Mouse (Mus musculus): ENCODE data around the gene Irs1. TPM values are rescaled to one million over a fixed set of nuclear protein-coding genes. Genes with fewer than 3 reads are reported as not detected.

Irs1 gene
- polyA plus RNA-seq, 1 experiment, result 3.9 TPM

- Histone ChIP-seq H3K36me3 (ENCODE audit: control insufficient read depth, insufficient read depth) (no peaks in the 10 kb centered on the region), H3K4me3 (no peak overlapping the region), H3K4me2 (ENCODE audit: low read depth) (no peak overlapping the region), H3K79me2 (ENCODE audit: control insufficient read depth, insufficient read depth) (no peaks in the 10 kb centered on the region), H3ac (ENCODE audit: control insufficient read depth, insufficient read length) (no peak overlapping the region), H3K27me3 (ENCODE audit: control insufficient read depth, insufficient read depth, insufficient read length) (no peaks in the 10 kb centered on the region)
- TF ChIP-seq TCF12 (IDR thresholded peaks at IDR 0.05; ENCODE audit: insufficient read depth, poor library complexity, severe bottlenecking), result no peak
- TF ChIP-seq TCF3 (IDR thresholded peaks at IDR 0.05; ENCODE audit: insufficient read length, low read depth), result no peak
- TF ChIP-seq USF1 (IDR thresholded peaks at IDR 0.05; ENCODE audit: low read depth), result no peak
- TF ChIP-seq POLR2A (IDR thresholded peaks at IDR 0.05; ENCODE audit: insufficient read length, low read depth), result no peak
- TF ChIP-seq MAX (IDR thresholded peaks at IDR 0.05; ENCODE audit: low read depth), result no peak
- no peak for TF ChIP-seq E2F4 (IDR thresholded peaks at IDR 0.05; ENCODE audit: insufficient read depth)
- TF ChIP-seq REST (IDR thresholded peaks at IDR 0.05; ENCODE audit: insufficient read depth, insufficient read length), result no peak
- TF ChIP-seq SRF (IDR thresholded peaks at IDR 0.05; ENCODE audit: control insufficient read depth, insufficient read length, low read depth), result no peak
- TF ChIP-seq MYOD1 (IDR thresholded peaks at IDR 0.05; ENCODE audit: control insufficient read depth in 1 of 3, insufficient read length in 2 of 3, low read depth in 2 of 3), result no peak
- no peak for TF ChIP-seq CEBPB (IDR thresholded peaks at IDR 0.05; ENCODE audit: insufficient read depth, poor library complexity, severe bottlenecking)
- TF ChIP-seq POLR2AphosphoS2 (IDR thresholded peaks at IDR 0.05; ENCODE audit: insufficient read length, low read depth), result no peak
- TF ChIP-seq MYOG (IDR thresholded peaks at IDR 0.05; ENCODE audit: control insufficient read depth in 1 of 3, insufficient read depth in 1 of 3, insufficient read length in 2 of 3, low read depth in 2 of 3), result no peak
Observed at GRCm38 (mm10) chr1:82223042-82223795, 68.0 kb downstream of the Irs1 start.

GRCm38 (mm10) chr1:82221462-82221861 is 69.8 kb downstream of the Irs1 start:
- Histone ChIP-seq H3K36me3 (ENCODE audit: control insufficient read depth, insufficient read depth) (no peaks in the 10 kb centered on the region), H3K79me2 (ENCODE audit: control insufficient read depth, insufficient read depth) (no peaks in the 10 kb centered on the region), H3K27me3 (ENCODE audit: control insufficient read depth, insufficient read depth, insufficient read length) (no peaks in the 10 kb centered on the region), H3ac (ENCODE audit: control insufficient read depth, insufficient read length) (no peak overlapping the region), H3K4me2 (ENCODE audit: low read depth) (no peak overlapping the region), H3K4me3 (no peak overlapping the region)
- TF ChIP-seq TCF3 (IDR thresholded peaks at IDR 0.05; ENCODE audit: insufficient read length, low read depth) (no peak), USF1 (IDR thresholded peaks at IDR 0.05; ENCODE audit: low read depth) (no peak), SRF (IDR thresholded peaks at IDR 0.05; ENCODE audit: control insufficient read depth, insufficient read length, low read depth) (no peak), MAX (IDR thresholded peaks at IDR 0.05; ENCODE audit: low read depth) (no peak), REST (IDR thresholded peaks at IDR 0.05; ENCODE audit: insufficient read depth, insufficient read length) (no peak), POLR2A (IDR thresholded peaks at IDR 0.05; ENCODE audit: insufficient read length, low read depth) (no peak), E2F4 (IDR thresholded peaks at IDR 0.05; ENCODE audit: insufficient read depth) (no peak), MYOD1 (IDR thresholded peaks at IDR 0.05; ENCODE audit: control insufficient read depth in 1 of 3, insufficient read length in 2 of 3, low read depth in 2 of 3) (no peak), TCF12 (IDR thresholded peaks at IDR 0.05; ENCODE audit: insufficient read depth, poor library complexity, severe bottlenecking) (no peak), POLR2AphosphoS2 (IDR thresholded peaks at IDR 0.05; ENCODE audit: insufficient read length, low read depth) (no peak), CEBPB (IDR thresholded peaks at IDR 0.05; ENCODE audit: insufficient read depth, poor library complexity, severe bottlenecking) (no peak), MYOG (IDR thresholded peaks at IDR 0.05; ENCODE audit: control insufficient read depth in 1 of 3, insufficient read depth in 1 of 3, insufficient read length in 2 of 3, low read depth in 2 of 3) (no peak)

- no peaks in the 10 kb centered on the region for H3K79me2 ChIP-seq (ENCODE audit: control insufficient read depth, insufficient read depth)
- no peak for TF ChIP-seq TCF3 (IDR thresholded peaks at IDR 0.05; ENCODE audit: insufficient read length, low read depth)
- TF ChIP-seq POLR2AphosphoS2 (IDR thresholded peaks at IDR 0.05; ENCODE audit: insufficient read length, low read depth), result no peak
- TF ChIP-seq MYOG (IDR thresholded peaks at IDR 0.05; ENCODE audit: control insufficient read depth in 1 of 3, insufficient read depth in 1 of 3, insufficient read length in 2 of 3, low read depth in 2 of 3), result no peak
- no peak for TF ChIP-seq SRF (IDR thresholded peaks at IDR 0.05; ENCODE audit: control insufficient read depth, insufficient read length, low read depth)
- no peak for TF ChIP-seq USF1 (IDR thresholded peaks at IDR 0.05; ENCODE audit: low read depth)
- TF ChIP-seq TCF12 (IDR thresholded peaks at IDR 0.05; ENCODE audit: insufficient read depth, poor library complexity, severe bottlenecking), result no peak
- no peak for TF ChIP-seq MAX (IDR thresholded peaks at IDR 0.05; ENCODE audit: low read depth)
- no peak for TF ChIP-seq POLR2A (IDR thresholded peaks at IDR 0.05; ENCODE audit: insufficient read length, low read depth)
- no peak for TF ChIP-seq REST (IDR thresholded peaks at IDR 0.05; ENCODE audit: insufficient read depth, insufficient read length)
- no peak for TF ChIP-seq CEBPB (IDR thresholded peaks at IDR 0.05; ENCODE audit: insufficient read depth, poor library complexity, severe bottlenecking)
- TF ChIP-seq MYOD1 (IDR thresholded peaks at IDR 0.05; ENCODE audit: control insufficient read depth in 1 of 3, insufficient read length in 2 of 3, low read depth in 2 of 3), result no peak
- no peak for TF ChIP-seq E2F4 (IDR thresholded peaks at IDR 0.05; ENCODE audit: insufficient read depth)
- H3K27me3 ChIP-seq (ENCODE audit: control insufficient read depth, insufficient read depth, insufficient read length), result no peaks in the 10 kb centered on the region
- H3ac ChIP-seq (ENCODE audit: control insufficient read depth, insufficient read length), result no peak overlapping the region
- H3K36me3 ChIP-seq (ENCODE audit: control insufficient read depth, insufficient read depth), result no peaks in the 10 kb centered on the region
- H3K4me2 ChIP-seq (ENCODE audit: low read depth), result no peak overlapping the region
- H3K4me3 ChIP-seq, result no peak overlapping the region
Observed at GRCm38 (mm10) chr1:82220673-82221396, 70.4 kb downstream of the Irs1 start.

DNA sequence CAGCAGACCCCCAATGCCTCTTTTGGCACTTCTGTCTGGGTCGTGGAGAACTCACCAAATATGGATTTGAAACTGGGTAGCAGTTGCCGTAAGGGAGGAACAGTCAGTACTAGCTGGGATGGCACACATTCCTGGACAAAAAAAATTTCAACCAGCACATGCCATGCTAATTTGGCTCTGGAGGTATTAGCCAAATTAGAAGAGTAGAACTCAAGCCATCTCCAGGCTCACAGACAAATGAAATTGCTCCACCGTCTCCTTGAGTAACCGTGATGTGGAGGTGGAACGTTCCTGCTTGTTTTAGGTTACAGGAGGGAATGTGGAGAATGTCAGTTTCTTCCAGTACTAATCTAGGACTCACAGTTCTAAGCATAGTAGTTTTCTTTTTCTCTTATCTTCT is 83.7 kb downstream of the Irs1 start:
- TF ChIP-seq MYOG (IDR thresholded peaks at IDR 0.05; ENCODE audit: control insufficient read depth in 1 of 3, insufficient read depth in 1 of 3, insufficient read length in 2 of 3, low read depth in 2 of 3) (no peak), TCF12 (IDR thresholded peaks at IDR 0.05; ENCODE audit: insufficient read depth, poor library complexity, severe bottlenecking) (no peak), MYOD1 (IDR thresholded peaks at IDR 0.05; ENCODE audit: control insufficient read depth in 1 of 3, insufficient read length in 2 of 3, low read depth in 2 of 3) (no peak), USF1 (IDR thresholded peaks at IDR 0.05; ENCODE audit: low read depth) (no peak), REST (IDR thresholded peaks at IDR 0.05; ENCODE audit: insufficient read depth, insufficient read length) (no peak), MAX (IDR thresholded peaks at IDR 0.05; ENCODE audit: low read depth) (no peak), E2F4 (IDR thresholded peaks at IDR 0.05; ENCODE audit: insufficient read depth) (no peak), POLR2A (IDR thresholded peaks at IDR 0.05; ENCODE audit: insufficient read length, low read depth) (no peak), TCF3 (IDR thresholded peaks at IDR 0.05; ENCODE audit: insufficient read length, low read depth) (no peak), POLR2AphosphoS2 (IDR thresholded peaks at IDR 0.05; ENCODE audit: insufficient read length, low read depth) (no peak), SRF (IDR thresholded peaks at IDR 0.05; ENCODE audit: control insufficient read depth, insufficient read length, low read depth) (no peak), CEBPB (IDR thresholded peaks at IDR 0.05; ENCODE audit: insufficient read depth, poor library complexity, severe bottlenecking) (no peak)

More for the DNA sequence above, 83.7 kb downstream of the Irs1 start:
- Histone ChIP-seq H3K36me3 (ENCODE audit: control insufficient read depth, insufficient read depth) (no peaks in the 10 kb centered on the region), H3ac (ENCODE audit: control insufficient read depth, insufficient read length) (no peak overlapping the region), H3K27me3 (ENCODE audit: control insufficient read depth, insufficient read depth, insufficient read length) (no peaks in the 10 kb centered on the region), H3K4me3 (no peak overlapping the region), H3K4me2 (ENCODE audit: low read depth) (no peak overlapping the region), H3K79me2 (ENCODE audit: control insufficient read depth, insufficient read depth) (no peaks in the 10 kb centered on the region)

All from myocyte (in vitro differentiated cells).